Mouse (Mus musculus) large intestine, adult 2 months (tissue): ENCODE results near the gene Gigyf2. TPM values are rescaled to one million over a fixed set of nuclear protein-coding genes. Genes with fewer than 3 reads are reported as not detected.
"Not testable (repeated sequence)": the region's sequence is repeated elsewhere in the genome, so short reads cannot be mapped to it uniquely, and the experiment has no call there.

Experiments used
- DNase-seq: peaks from one replicate; pipeline ENCODE4 v3.0.0-alpha.2; 2012; ENCODE audit warnings: low read depth, low spot score
- WGBS: fragments of 180-500 bp; shearing (Covaris S2); methylation state at CpG from one replicate; pipeline ENCODE4 v1.1.7; 2018; 5-methylcytosine and 5-hydroxymethylcytosine counted together
- polyA plus RNA-seq: library from polyadenylated mRNA; depleted of rRNA; stranded (reverse); fragments of >200 nt; gene quantifications from 2 replicates; pipeline ENCODE4 v1.2.3, GENCODE M21; 2012

Gigyf2 gene
- polyA plus RNA-seq, 1 experiment, result 22.9 TPM

DNA sequence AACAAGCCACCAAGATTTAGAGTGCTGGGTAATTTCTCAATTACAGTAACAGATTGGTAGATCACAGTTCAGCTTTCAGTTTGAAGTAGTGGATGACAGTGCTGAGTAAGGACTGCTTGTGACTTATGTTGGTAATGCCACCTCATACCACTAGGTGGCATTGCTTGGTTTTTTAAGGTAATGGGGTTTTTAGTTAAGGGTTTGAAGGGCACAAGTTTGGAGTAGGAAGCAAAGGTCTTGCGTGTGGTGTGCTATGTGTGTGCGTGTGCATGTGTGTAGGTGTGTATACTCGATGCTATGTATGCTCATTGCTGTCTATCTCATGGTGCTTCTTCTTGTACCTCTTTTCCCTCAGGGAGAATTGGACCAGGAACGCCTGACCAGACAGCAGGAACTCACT, 91.9 kb downstream of the Gigyf2 start:
- 80% methylated on average over 4 of the region's 4 CpGs for WGBS
- no peak for DNase-seq

DNA sequence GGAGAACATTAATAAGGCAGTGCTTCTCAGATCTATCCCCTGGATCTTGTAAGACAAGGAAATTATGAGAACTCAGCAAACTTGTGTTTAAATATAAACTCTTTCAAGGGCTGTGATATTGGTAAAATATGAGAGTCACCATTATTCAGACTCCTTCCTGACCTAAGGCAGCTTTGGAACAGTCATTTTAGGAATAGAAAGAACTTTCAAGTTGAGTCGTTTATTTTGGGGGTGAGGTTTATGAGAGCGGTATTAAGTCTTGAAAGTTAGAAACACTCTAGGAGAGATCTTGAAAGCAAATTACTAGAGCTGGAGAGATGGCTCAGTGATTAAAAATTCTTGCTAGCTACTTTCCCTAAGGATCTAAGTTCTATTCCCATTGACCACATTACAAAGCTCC, 108.3 kb downstream of the Gigyf2 start:
- 80% methylated on average over 2 of the region's 2 CpGs for WGBS
- no peak for DNase-seq

DNA sequence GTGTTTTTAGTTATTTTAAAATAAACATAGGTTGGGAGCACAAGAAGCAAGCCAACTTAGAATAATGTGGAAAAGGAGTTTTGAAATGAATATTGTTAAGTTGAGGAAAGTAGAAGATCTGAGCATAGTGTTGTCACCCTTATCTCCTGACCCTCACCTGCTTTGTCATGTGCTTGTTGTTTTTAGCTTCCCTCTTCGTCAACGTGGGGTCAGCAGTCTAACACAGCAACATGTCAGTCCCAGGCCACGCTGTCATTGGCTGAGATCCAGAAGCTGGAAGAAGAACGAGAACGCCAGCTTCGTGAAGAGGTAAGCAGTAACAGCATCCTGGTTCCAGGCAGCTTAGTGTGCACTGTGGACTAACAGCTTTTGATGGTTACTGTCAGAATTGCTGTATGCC, 109.8 kb downstream of the Gigyf2 start:
- DNase-seq, result no peak
- WGBS, result 69% methylated on average over 6 of the region's 6 CpGs

DNA sequence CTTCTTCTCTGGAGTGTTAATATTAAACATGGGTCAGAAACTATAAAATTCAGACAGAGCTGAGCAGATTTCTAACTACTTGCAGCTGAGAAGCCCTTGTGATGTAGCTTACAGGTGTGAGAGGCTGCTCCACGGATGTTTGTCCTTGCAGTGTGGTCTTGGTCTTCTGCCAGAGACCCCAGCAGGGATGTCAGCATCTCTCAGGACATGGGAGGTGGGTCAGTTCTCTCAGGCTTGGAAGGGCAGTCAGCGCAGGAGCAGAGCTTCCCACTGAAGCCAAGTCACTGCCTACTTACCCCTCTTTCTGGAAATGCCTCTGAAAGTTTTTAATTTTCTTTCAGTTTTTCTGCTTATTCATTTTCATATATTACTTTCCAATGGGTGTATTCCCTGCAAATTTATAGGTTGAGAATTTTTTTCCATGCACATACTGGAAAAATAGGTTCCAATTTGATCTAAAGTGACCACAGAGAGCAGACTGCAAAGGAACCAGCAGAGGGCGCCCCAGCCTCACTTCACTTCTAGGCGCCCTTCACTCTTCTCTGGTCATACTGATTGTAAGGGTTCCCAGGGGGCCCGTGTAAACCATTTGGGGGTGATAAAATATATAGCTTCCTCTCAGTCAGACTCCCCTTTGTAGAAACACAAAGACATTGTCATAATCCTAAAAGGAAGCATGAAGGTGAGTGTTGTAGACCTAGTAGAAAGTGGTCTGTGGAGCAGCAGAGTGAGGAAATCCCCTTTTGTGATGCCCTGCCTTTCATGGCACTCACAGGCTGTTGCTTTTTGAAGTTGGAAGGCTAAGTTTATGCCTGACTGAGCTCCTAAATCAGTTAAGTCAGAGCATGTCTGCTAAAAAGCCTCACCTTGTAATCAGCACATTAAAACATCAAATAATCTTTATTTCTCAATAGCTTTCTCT, 120.6 kb downstream of the Gigyf2 start:
- 44% methylated on average over 5 of the region's 5 CpGs for WGBS
- peak; percentile 21 for DNase-seq

DNA sequence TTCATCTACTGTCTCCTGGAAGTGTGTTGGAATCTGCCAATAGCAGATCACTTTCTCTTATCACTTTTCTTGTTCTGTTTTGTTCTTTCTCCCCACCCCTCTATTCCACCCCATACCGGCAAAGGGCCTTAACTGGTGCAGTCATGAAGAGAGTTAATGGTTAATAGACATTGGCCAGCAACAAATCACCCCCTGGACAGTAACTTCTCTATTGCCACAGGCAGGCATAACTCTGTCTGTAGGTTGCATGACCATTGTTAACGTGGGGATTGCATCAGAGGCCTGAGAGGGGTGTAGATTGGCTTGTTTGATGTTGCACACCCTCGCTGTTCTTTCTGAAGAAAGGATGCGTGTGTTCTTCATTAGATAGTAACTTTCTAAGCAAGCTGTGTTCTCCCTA, 122.6 kb downstream of the Gigyf2 start:
- no peak for DNase-seq
- 61% methylated on average over 4 of the region's 4 CpGs for WGBS

DNA sequence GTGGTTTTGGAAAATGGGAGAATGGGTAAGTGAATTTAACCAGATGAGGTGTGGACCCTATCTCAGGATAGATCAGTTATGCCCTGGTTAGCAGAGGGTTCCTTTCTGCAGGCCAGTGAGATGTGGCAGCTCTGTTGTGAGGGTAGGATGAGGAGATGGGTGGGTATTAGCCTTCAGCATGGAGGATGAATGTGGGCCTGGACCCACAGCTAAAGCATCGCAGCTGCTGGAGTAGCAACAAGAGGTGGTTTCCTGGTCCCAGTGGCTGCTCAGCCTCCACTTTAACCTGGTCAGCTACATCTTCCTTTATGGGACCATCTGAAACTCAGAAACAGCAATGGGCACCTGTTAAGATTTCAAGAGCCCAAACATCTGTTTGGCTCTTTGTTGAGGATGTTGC, 129.6 kb downstream of the Gigyf2 start:
- no peak for DNase-seq
- 94% methylated on average over 1 of the region's 1 CpGs for WGBS

- 79% methylated on average over 4 of the region's 4 CpGs for whole genome bisulfite sequencing
- no peak for DNase-seq
These were observed 131.2 kb downstream of the Gigyf2 start for GRCm38 (mm10) chr1:87458045-87458444.

DNA sequence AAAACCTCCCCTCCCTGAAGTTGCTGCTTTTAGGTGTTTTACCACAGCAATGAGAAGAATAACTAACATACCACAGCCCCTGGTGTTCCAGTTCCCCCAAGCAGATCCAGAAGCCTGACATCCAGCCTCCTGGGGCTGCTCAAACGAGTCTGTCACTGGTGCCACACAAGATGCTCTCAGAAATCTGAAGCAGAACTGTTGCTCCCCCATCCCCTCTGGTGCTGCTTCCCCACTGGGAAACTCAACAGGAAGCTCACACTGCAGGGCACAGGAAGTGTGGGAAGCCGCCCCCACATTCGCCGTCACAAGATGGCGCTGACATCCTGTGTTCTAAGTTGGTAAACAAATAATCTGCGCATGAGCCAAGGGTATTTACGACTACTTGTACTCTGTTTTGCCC, 133.1 kb downstream of the Gigyf2 start:
- DNase-seq, result not testable (repeated sequence)

GRCm38 (mm10) chr1:87467469-87467868, 140.7 kb downstream of the Gigyf2 start:
- DNase-seq, result no peak
- WGBS, result 46% methylated on average over 9 of the region's 9 CpGs

More for the DNA sequence above, 133.1 kb downstream of the Gigyf2 start:
- WGBS, result 81% methylated on average over 7 of the region's 7 CpGs

DNA sequence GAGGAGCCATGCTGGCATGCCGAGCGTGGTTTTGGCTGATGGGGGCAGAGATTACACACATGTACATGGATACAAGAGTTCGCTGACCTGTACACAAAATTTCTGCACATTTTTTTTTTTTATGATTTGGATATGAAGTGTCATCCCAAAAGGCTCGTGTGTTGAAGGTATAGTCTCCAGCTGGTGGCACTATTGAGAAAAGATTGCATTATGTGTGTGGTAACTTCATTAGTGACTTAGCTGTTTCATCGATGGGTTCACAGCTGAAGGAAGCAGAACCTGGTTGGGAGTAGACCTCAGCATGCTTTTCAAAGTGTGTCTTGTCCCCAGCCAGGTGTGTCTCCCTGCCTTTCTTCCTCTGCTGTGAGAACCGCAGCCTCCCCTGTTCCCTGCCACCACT, 141.5 kb downstream of the Gigyf2 start:
- 55% methylated on average over 6 of the region's 6 CpGs for WGBS
- DNase-seq, result no peak

DNA sequence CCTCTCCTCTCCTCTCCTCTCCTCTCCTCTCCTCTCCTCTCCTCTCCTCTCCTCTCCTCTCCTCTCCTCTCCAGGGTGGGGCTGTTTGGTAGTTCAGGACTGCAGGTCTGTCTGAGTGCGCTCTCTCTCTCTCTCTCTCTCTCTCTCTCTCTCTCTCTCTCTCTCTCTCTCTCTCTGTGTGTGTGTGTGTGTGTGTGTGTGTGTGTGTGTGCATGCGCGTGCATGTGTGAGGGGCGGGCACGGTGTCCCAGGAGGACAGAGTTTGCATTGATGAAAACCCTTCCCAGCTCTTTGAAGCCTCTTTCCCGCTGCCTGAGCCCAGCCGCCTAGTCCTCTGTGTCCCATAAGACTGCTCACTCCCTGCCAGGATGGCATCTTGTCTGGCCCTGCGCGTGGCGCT, 143.2 kb downstream of the Gigyf2 start, which contains the start of gene Snorc:
Snorc (plus strand) TSS at position 301 of the 400 bp plus-strand sequence.
- WGBS, result 40% methylated on average over 9 of the region's 10 CpGs
- not testable (repeated sequence) for DNase-seq

DNA sequence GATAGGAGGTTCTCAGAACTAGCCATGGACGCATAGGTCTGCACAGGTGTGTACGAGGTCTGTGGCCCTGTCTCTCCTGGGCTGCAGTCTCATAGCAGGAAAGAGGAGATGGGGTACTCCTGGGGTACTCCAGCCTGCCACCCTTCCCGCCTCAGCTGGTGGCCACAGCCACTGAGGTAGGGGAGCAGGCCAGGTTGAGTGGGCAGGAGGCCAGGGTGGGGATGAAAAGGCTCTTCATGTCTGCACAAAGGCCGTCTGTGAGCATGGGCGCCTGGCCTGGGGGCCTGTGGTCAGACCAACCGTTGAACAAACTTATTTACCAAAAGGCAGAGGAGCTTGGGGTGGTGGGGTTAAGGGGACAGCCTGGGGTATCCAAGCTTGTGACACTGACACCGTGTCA, 145.1 kb downstream of the Gigyf2 start:
- DNase-seq, result no peak
- WGBS, result 68% methylated on average over 7 of the region's 7 CpGs

DNA sequence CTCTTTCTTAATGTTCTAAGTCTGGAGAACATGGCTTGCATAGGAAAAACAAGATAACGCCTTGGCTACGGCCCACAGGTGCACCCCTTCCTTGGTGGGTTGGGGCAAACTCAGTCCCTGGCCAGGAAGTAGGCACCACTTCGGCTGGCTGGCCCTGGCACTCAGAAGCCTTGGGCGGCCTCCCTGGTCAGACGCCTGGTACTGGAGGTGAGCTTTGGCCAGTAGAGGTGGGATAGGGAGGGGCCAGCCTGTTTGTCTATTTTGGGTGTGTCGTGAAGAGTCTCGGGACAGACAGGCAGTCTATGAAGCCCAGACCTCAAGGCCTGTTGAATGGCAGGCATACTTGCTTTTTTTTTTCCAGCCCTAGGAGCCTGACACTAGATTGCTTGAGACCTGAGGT, 145.8 kb downstream of the Gigyf2 start:
- peak; percentile 19 for DNase-seq

GRCm38 (mm10) chr1:87475076-87475895, 148.5 kb downstream of the Gigyf2 start:
- DNase-seq, result no peak
- 46% methylated on average over 42 of the region's 42 CpGs for WGBS

More for the DNA sequence above, 145.8 kb downstream of the Gigyf2 start:
- 27% methylated on average over 7 of the region's 7 CpGs for WGBS

DNA sequence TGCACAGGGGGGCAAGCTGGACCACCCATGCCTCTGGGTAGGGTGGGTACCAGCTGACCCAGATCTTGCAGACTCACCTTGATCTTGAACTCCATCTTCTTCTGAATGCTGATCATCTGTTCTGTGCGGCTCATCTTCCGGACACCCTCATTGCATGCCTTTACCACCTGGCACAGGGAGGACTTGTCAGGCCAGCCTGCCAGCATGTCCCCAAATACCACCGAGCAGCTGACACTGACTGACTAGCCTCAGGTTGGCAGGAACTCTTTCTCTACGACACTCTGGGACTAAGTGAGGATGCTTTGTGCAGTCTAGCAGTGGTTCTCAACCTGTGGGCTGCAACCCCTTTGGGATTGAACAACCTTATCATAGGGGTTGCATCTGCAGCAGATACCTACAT, 155.7 kb downstream of the Gigyf2 start:
- no peak for DNase-seq
- WGBS, result 86% methylated on average over 4 of the region's 4 CpGs

GRCm38 (mm10) chr1:87486386-87486785, 159.6 kb downstream of the Gigyf2 start:
- no peak for DNase-seq

GRCm38 (mm10) chr1:87492285-87492684, 165.5 kb downstream of the Gigyf2 start:
- DNase-seq, result no peak
- 77% methylated on average over 3 of the region's 3 CpGs for WGBS

More at GRCm38 (mm10) chr1:87486386-87486785, 159.6 kb downstream of the Gigyf2 start:
- WGBS, result 34% methylated on average over 6 of the region's 6 CpGs

DNA sequence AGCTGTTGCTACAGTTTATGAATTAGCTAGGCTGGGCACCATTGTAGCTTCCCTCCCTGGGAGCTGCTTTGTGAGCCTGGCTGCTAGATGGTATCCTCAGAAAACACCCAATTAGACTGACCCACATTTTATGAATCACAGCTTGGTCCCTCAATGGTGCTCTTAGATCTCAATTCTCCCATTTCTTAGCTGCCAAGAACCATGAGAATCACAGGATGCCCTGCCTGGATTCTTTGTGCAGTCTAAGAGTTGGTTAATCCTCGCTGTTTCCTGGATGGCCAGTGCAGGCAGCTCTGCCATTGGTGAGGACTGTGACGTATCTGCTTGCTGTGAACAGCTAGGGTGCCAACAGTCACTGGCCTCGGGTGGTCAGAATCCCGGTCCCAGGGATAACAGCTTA, 166.7 kb downstream of the Gigyf2 start:
- 86% methylated on average over 4 of the region's 4 CpGs for WGBS
- DNase-seq, result no peak
